Mouse (Mus musculus) lung, embryonic 14.5 days (tissue): ENCODE data around the gene Neb. TPM values are rescaled to one million over a fixed set of nuclear protein-coding genes. Genes with fewer than 3 reads are reported as not detected.

ENCODE experiments used
- ATAC-seq: fragments of 200-750 bp; cut with Nextera tagmentation; 2 replicates; pipeline ENCODE4 v1.8.0; 2017; ENCODE audit warnings: mild to moderate bottlenecking, moderate TSS enrichment, moderate library complexity; ENCODE audit not compliant: insufficient read depth
- DNase-seq: peaks from one replicate; pipeline ENCODE4 v3.0.0-alpha.2; 2015
- H3K27ac ChIP-seq: fragments of 300-500 bp; sonication (generic); 2 replicates; pipeline ENCODE4 v1.5.1; 2014; ENCODE audit warnings: low read depth, mild to moderate bottlenecking, moderate library complexity
- H3K27me3 ChIP-seq: fragments of 300-500 bp; sonication (generic); 2 replicates; pipeline ENCODE4 v1.6.1; 2014; ENCODE audit warnings: low read length, control low read depth; ENCODE audit not compliant: insufficient read depth
- H3K36me3 ChIP-seq: fragments of 300-500 bp; sonication (generic); 2 replicates; pipeline ENCODE4 v1.6.1; 2014; ENCODE audit warnings: control low read depth; ENCODE audit not compliant: insufficient read depth
- H3K4me1 ChIP-seq: fragments of 300-500 bp; sonication (generic); 2 replicates; pipeline ENCODE4 v1.6.1; 2014; ENCODE audit warnings: antibody characterized with exemption, control low read depth; ENCODE audit not compliant: insufficient read depth
- H3K4me2 ChIP-seq: fragments of 300-500 bp; sonication (generic); 2 replicates; pipeline ENCODE4 v1.6.1; 2014; ENCODE audit warnings: mild to moderate bottlenecking
- H3K4me3 ChIP-seq: fragments of 300-500 bp; sonication (generic); 2 replicates; pipeline ENCODE4 v1.5.1; 2014; ENCODE audit warnings: low read depth, low read length
- H3K9ac ChIP-seq: fragments of 300-500 bp; sonication (generic); 2 replicates; pipeline ENCODE4 v1.6.1; 2014
- H3K9me3 ChIP-seq: fragments of 300-500 bp; sonication (generic); 2 replicates; pipeline ENCODE4 v1.6.1; 2016; ENCODE audit warnings: low read depth, low read length, control low read depth
- CTCF ChIP-seq: IDR thresholded peaks from 2 replicates; pipeline ENCODE4 v1.5.1; 2016; ENCODE audit warnings: antibody characterized with exemption, low read depth
- WGBS: fragments of 180-500 bp; shearing (Covaris S2); extraction: QIAGEN DNeasy Blood & Tissue Kit; methylation state at CpG from one replicate; pipeline ENCODE4 v1.1.7; 2014; 5-methylcytosine and 5-hydroxymethylcytosine counted together
- polyA plus RNA-seq: library from polyadenylated mRNA; unstranded; fragments of >200 nt; fragmentation: Nextera tagmentation; extraction: Ambion mirVana; gene quantifications from 2 replicates; pipeline ENCODE4 v1.2.1, GENCODE M21; 2014

Neb gene
- polyA plus RNA-seq, 1 experiment from 2014 or later, result 0.59 TPM

DNA sequence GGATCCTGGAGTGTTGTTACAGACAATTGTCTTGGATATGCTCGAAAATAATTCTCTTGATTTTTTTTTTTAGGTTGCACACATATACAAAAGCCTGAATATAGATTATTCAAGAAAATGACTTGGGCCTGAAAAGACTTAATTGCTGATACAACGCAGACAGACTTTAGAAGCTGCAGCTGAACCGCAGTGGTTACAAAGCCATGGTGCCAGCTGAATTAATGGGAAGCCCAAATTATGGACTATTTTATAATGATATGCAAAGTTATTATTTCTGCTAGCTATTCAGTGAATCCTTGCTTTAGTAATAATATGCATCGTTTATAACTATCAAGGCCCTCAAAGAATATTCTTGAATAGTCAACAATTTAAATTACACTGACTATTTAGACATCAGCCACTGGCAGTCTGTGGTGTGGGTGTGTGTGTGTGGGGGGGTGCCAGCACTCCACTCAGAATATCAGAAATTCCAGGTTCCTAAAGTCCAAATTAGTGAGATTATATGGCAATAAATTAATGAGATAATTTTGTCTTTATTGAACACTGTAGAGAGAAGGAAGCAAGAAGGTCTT lies 50.9 kb downstream of the Neb start:
- Histone ChIP-seq H3K36me3 (no peaks in the 10 kb centered on the region), H3K4me1 (no peaks in the 10 kb centered on the region), H3K4me2 (no peak overlapping the region), H3K27me3 (no peaks in the 10 kb centered on the region), H3K4me3 (no peak overlapping the region), H3K9me3 (no peaks in the 10 kb centered on the region), H3K27ac (no peak overlapping the region), H3K9ac (no peak overlapping the region)
- no peak for DNase-seq
- no peak for ATAC-seq
- 79% methylated on average over 4 of the region's 4 CpGs for WGBS
- no peak for TF ChIP-seq CTCF

DNA sequence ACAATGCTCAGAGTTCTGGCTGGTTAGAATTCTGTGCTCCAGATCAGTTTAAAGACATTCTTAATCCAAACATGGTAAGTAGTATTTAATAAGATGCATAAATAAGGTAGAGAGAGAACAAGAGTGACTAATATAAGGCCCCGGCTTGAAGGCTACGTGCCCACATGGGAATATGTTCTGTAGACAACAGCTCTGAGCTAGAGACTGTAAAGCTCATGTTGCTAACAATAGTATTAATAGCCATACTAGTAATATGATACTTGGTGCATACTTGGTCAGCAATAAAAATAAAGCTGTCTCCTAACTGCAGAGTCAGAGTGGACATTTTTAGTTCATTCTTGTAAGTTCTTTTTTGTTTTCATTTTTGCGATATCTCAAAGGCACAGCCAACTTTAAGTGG lies 56.4 kb downstream of the Neb start:
- WGBS, result 83% methylated on average over 3 of the region's 3 CpGs
- H3K27ac ChIP-seq, result no peak overlapping the region
- no peaks in the 10 kb centered on the region for H3K4me1 ChIP-seq
- ATAC-seq (no peak), DNase-seq (no peak)
- no peak overlapping the region for H3K4me2 ChIP-seq
- no peak overlapping the region for H3K4me3 ChIP-seq
- no peak for TF ChIP-seq CTCF
- no peaks in the 10 kb centered on the region for H3K9me3 ChIP-seq
- H3K27me3 ChIP-seq, result no peaks in the 10 kb centered on the region
- H3K36me3 ChIP-seq, result no peaks in the 10 kb centered on the region
- no peak overlapping the region for H3K9ac ChIP-seq

DNA sequence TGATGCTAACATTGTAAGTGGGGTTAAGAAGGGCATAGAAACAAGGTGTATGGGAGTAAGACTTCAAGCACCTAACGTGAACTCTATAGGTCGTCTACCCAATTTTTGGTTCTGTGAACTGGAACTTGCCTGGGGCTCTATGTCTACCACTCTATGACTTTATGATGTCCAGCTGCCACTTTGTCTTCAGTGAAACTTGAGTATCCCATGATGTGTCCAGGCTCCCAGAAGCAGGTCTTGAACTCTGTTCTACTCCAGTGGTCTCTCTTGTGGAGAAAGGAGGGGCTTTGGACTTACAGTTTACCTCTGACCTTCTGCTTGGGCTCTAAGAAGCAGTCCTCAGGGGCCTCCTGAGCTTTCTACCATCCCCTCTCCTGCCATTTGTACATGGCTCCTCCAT lies 58.1 kb downstream of the Neb start:
- H3K4me3 ChIP-seq, result no peak overlapping the region
- WGBS, result 85% methylated on average over 2 of the region's 2 CpGs
- H3K27ac ChIP-seq, result no peak overlapping the region
- H3K9ac ChIP-seq, result no peak overlapping the region
- H3K4me1 ChIP-seq, result no peaks in the 10 kb centered on the region
- no peak for ATAC-seq
- no peak for DNase-seq
- no peak for TF ChIP-seq CTCF
- H3K27me3 ChIP-seq, result no peaks in the 10 kb centered on the region
- H3K4me2 ChIP-seq, result no peak overlapping the region
- H3K9me3 ChIP-seq, result no peaks in the 10 kb centered on the region
- H3K36me3 ChIP-seq, result no peaks in the 10 kb centered on the region

DNA sequence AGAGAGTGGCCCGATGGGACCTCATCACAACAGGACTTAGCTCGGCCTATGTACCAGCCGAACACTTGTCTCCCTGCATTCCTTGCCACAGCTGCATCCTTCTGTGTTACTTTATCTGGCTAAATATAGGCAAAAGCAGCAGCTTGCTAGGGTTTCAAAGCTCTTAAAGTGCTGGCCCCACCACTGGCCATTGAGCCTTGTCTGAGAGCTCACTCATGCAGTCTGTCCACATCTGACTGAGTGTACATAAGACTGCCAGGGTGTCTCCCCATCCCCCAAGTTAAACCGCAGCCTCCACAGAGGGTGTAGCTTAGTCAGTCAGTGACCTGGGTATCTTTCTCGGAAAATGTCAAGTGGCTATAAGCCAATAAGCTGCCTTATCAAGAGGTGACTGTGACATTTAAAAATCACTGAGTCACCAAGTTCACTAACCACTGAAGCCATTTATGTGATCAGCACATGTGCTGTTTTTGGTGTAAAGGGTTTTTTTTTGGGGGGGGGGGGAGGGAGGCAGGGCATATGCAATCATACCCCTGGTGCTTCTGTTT lies 59.2 kb downstream of the Neb start:
- Histone ChIP-seq H3K36me3 (no peaks in the 10 kb centered on the region), H3K9ac (no peak overlapping the region), H3K4me3 (no peak overlapping the region), H3K27ac (0 out of 2 replicates have a peak overlapping the region, but pooled peaks have one; percentile 8), H3K4me2 (no peak overlapping the region), H3K27me3 (no peaks in the 10 kb centered on the region), H3K4me1 (no peaks in the 10 kb centered on the region), H3K9me3 (no peaks in the 10 kb centered on the region)
- no peak for TF ChIP-seq CTCF
- WGBS, result 38% methylated on average over 5 of the region's 5 CpGs
- peak; percentile 85 for ATAC-seq
- DNase-seq, result peak; percentile 42

DNA sequence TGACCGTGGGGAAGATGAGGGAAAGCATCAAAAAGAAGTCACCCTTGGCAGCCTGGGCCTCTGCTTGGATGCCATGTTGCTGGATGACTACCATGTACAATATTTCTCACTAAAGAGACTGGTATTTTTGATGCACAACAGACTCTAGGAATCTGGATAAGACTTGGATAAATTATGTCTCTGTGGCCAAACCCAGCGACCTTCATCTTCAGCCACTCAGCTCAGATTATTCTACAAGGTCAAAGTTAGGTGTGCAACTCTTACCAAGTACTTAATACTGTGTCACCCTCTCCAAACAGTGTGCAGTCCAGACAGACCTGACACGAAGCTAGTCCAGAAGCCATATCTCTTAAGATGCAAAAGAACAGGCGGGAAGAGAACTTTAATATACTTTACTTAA lies 60.8 kb downstream of the Neb start:
- H3K9me3 ChIP-seq, result no peaks in the 10 kb centered on the region
- no peaks in the 10 kb centered on the region for H3K36me3 ChIP-seq
- ATAC-seq (no peak), DNase-seq (no peak)
- H3K9ac ChIP-seq, result no peak overlapping the region
- no peaks in the 10 kb centered on the region for H3K4me1 ChIP-seq
- no peak overlapping the region for H3K4me3 ChIP-seq
- H3K27me3 ChIP-seq, result no peaks in the 10 kb centered on the region
- H3K4me2 ChIP-seq, result no peak overlapping the region
- TF ChIP-seq CTCF, result no peak
- H3K27ac ChIP-seq, result no peak overlapping the region
- 76% methylated on average over 4 of the region's 4 CpGs for WGBS

DNA sequence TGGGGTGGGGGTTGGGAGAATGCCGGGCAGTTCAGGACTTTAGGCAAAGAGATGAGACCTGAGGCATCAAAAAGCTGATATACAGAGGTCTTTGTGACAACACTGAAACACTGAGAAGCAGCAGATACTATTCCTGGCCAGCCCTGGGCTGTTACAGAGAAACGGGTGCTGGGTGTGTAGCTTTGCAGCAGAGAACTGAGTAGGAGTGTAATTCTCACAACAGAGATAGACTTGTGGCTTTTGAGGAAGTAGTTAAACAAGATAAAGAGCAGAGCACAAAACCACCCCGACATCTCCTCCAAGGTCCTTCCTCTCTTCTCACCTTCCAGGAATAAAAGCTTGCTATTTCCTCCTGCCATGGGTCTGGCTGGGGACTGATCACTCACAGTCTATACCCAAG lies 62.5 kb downstream of the Neb start:
- no peaks in the 10 kb centered on the region for H3K27me3 ChIP-seq
- ATAC-seq (no peak), DNase-seq (no peak)
- H3K27ac ChIP-seq, result no peak overlapping the region
- WGBS, result 51% methylated on average over 3 of the region's 3 CpGs
- no peak overlapping the region for H3K9ac ChIP-seq
- H3K9me3 ChIP-seq, result no peaks in the 10 kb centered on the region
- TF ChIP-seq CTCF, result no peak
- H3K4me2 ChIP-seq, result no peak overlapping the region
- H3K36me3 ChIP-seq, result no peaks in the 10 kb centered on the region
- no peaks in the 10 kb centered on the region for H3K4me1 ChIP-seq
- H3K4me3 ChIP-seq, result no peak overlapping the region

DNA sequence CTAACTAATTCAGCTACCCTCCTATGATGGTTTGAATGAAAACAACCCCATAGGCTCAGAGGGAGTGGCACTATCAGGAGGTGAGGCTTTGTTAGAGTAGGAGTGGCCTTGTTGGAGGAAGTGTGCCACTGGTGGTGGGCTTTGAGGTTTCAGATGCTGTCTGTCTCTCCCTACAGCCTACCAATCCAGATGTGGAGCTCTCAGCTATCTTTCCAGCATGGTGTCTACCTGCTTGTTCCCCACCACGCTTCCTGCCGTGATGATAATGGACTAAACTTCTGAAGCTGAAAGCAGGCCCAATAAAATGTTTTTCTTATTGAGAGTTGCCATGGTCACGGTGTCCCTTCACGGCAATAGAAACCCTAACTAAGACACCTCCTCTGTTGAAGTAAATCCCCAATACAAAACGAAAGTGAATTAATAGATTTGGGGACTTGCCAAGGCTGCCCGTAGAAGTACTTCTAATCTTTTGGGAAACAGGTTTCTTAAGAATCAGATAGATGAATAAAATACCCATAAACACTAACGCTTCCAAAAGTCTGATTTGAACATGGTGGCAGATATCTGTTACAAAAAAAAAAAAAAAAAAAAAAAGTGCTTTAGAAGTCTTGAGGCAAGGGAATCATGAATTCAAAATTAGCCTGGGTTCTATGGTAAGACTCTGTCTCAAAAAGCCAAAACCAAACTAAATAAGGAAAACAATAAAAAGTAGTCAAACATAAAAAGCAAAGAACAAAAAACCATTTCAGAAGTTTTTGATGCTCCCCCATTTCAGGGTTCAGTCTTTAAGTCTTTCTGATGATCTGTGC lies 63.1 kb downstream of the Neb start:
- Histone ChIP-seq H3K27me3 (no peaks in the 10 kb centered on the region), H3K4me2 (no peak overlapping the region), H3K9ac (no peak overlapping the region), H3K4me1 (no peaks in the 10 kb centered on the region), H3K36me3 (no peaks in the 10 kb centered on the region), H3K9me3 (no peaks in the 10 kb centered on the region), H3K27ac (no peak overlapping the region), H3K4me3 (no peak overlapping the region)
- no peak for DNase-seq
- ATAC-seq, result no peak
- TF ChIP-seq CTCF, result no peak
- WGBS, result 88% methylated on average over 7 of the region's 7 CpGs
